Mouse (Mus musculus) left cerebral cortex, adult 18-20 months (tissue): Measurements from ENCODE around the gene Gm34653. TPM values are rescaled to one million over a fixed set of nuclear protein-coding genes. Genes with fewer than 3 reads are reported as not detected.
"Not testable (repeated sequence)": the region's sequence is repeated elsewhere in the genome, so short reads cannot be mapped to it uniquely, and the experiment has no call there.

Source experiments
- DNase-seq, 2 experiments: peaks; one replicate each; pipeline ENCODE4 v3.0.0; 2021 to 2022; ENCODE audit warnings: low spot score in 2 of 2, mixed read lengths in 1 of 2
- long read RNA-seq, 2 experiments: library from polyadenylated mRNA; stranded (forward); transcript quantifications; one replicate each; pipeline ENCODE4 v2.0.0; 2021
- total RNA-seq, 2 experiments: library from RNA; stranded (reverse); gene quantifications; 2 replicates each; pipeline ENCODE4 v1.2.3; 2021

Gene Gm34653
- under 1 TPM in 1 of 2 experiments, not detected in 1; 0.21 TPM for total RNA-seq
- long read RNA-seq, experiment 1: 0 reads
- long read RNA-seq, experiment 2: 0 reads

DNA sequence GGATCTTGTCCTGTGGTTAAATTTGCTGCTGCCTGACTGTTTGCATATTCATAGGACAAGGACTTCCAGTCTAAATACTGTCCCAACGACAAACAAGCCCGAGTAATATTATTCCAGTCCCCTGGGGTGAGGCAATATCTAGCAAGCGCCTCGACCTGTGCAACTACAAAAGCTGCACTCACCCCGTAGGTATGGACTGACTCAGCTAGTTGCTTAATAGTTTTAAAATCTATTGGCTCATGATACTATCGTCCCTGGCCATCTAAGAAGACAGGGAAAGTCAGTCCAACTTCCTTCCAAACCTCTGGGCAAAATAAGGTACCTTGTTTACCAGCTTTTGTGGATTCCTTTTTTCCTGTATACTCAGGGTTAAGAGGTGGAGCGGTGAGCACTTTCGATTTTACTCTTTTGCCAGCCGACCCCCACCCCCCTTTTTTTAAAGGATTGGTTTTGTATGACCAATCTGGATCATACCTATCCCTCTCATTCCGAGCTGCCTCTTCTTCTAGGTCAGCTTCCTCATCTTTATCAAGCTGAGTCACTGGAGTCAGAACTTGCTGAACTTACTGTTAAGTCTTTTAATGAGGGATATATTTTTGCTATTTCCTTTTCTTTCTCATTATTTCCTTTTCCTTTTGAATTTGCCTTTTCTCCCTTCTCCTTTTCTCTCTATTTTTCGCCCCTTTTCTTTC is at the start of gene Gm34653:
Gene Gm34653 (plus strand): TSS at position 242 of the 692 bp plus-strand sequence.
- DNase-seq: not testable (repeated sequence)

DNA sequence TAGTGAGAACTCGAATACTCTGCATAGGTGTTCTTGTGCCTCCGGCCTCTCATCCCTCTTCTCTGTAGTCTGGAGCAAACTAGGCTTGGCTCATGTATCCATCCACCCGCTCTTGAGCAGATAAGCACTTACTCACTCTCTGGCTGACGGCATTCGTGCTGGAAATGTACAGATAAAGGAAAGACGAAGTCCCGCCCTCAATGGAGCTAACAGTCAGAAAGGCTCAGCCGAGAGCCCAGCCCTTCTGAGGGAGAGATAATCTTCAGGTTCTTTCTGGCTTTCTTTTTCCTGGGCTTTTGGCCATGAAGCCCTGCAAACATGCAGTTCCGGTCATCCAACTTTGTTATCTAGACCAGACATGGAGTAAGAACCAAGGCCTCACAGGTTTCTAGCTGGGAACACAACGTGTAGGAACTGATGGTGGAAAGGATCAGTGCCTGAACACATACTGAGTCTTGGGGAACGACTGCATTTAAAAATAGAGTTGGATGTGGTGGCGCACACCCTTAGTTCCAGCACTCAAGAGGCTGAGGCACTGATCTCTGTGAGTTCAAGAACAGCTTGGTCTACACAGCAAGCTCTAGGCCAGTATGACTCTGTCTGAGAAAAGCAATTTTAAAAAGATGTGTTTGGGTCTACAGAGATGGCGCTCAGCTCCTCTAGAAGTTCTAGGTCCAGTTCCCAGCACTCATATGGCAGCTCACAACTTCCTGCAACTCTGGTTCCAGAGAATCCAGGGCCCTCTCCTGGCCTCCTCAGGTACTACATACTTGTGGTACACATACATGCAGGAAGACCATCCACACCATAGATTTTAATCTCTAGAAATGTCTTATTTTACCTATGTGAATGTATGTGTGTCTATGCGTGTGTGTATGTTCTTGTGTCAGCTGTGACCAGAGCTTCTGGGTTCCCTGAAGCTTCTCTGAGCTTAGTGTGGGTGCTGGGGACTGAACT is 49.5 kb upstream of the Gm34653 start:
- DNase-seq: no peak

GRCm38 (mm10) chr2:34784085-34784484 is 48.7 kb upstream of the Gm34653 start:
- DNase-seq: peak; percentile 23 to 34

- no peak for DNase-seq
Observed at GRCm38 (mm10) chr2:34790282-34790681, 42.5 kb upstream of the Gm34653 start.

- DNase-seq: not testable (repeated sequence)
Observed at GRCm38 (mm10) chr2:34792543-34792942, 40.3 kb upstream of the Gm34653 start.

DNA sequence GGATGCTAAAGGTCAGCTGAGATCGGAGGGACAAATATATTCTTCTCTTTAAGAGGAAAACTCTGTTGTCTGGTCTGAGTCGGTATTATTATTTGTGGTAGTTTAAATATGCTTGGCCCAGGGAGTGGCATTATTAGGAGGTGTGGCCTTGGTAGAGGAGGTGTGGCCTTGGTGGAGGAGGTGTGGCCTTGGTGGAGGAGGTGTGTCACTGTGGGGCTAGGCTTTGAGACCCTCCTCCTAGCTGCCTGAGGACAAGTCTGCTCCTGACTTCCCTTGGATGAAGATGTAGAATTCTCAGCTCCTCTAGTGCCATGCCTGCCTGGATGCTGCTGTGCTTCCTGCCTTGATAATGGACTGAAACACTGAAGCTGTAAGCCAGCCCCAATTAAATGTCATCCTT is 38.3 kb upstream of the Gm34653 start:
- no peak for DNase-seq

- DNase-seq: no peak
Observed at GRCm38 (mm10) chr2:34795426-34795825, 37.4 kb upstream of the Gm34653 start.

DNA sequence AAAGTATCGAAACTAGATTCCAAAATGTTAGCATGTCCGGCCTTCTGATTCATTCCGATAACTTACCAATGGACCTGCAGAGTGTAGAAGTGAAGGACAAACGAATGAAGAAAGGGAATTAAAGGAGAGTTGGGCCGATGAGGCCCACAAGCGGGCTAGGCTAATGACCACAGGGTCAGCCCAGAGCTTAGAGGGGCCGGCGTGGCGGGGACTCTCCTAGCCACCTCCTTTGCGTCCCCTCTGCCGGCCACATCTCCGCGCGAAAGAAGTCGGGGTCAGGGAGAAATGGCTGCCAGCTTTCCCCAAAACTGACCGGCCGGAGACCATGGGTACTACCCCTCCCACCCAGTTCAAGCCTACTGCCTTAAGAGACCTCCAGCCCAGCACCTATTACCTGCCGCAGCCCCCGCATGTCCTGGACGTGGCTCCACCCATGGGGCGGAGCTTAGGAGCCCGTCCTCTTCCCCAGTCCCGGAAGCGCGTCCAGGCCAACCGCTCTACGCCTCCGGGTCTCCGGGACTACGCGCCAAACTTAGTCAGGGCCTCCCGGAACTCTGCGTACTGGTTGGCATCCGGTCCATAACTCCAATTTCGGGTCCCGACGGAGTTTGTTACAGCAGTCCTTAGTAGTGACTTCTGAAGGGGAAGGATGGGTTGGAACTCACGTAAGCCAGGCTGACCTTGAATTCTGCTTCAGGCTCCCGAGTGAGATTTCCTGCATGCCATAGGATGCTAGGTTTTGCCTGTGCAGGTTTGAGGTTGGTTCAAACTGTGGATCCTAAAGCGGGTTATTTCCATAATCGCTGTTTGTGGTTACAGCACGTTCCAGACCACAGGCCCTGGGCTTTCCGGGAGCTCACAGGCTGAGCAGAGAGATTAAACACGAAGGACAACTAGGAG is 33.2 kb upstream of the Gm34653 start, which contains the start of gene Rabepk:
Gene Rabepk (minus strand): TSS at position 556 of the 900 bp plus-strand sequence.
- peak; percentile 78 to 81 for DNase-seq

DNA sequence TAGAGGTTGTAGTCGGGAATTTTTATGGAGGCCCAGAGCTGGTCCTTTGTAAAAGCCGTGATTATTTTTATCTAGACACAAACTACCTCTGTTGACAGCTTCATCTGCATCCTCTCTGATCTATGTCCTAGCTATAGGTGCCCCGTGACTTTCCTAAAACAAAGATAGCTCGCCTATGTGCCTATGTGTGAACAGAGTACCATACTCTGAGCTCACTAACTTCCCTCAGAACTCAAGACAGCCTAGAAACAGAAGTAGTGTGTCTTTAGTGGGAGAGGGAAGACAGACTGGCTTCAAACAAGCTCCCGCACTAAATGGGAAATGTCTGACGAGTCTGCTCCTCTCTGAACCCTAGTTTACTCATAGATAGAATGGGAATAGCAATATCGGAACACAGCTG is 32.4 kb upstream of the Gm34653 start:
- DNase-seq: no peak

GRCm38 (mm10) chr2:34801516-34802482 is 31.0 kb upstream of the Gm34653 start:
- DNase-seq: peak; percentile 98

- DNase-seq: not testable (repeated sequence)
Observed at GRCm38 (mm10) chr2:34802565-34803245, 30.1 kb upstream of the Gm34653 start.

DNA sequence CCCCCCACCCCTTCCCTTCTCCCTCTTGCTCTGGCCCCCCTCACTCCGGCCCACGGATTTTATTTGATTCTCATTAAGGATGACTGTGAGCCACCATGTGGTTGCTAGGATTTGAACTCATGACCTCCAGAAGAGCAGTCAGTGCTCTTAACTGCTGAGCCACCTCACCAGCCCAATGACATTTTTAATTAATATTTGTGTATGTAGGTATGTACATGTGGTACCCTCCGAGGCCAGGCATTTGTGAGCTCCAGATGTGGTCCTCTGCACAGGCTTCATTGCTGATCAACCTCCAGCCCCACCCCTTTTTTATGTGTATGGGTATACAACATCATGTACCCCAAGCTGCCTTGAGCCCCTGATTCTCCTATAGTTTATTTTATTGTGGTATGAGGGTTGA is 29.1 kb upstream of the Gm34653 start:
- no peak for DNase-seq

- no peak for DNase-seq
Observed at GRCm38 (mm10) chr2:34804172-34804571, 28.6 kb upstream of the Gm34653 start.

DNA sequence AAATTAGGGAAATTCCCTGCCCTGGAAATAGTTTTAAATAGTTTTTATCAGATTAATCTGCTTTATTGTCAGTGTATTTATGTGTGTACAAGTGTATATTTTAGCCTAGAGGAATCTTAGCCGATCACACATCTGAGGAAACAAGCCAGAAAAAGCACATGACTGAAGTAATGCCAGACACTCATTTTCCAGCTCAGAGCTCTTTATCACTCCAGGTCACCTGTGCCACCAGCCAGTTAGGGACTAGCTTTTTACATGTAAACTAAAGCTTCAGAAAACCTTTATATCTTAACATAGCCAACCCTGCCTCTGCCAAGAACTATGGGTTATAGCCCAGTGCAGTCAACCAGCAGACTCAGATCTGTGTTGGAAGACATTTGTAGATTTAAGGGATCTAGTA is 28.0 kb upstream of the Gm34653 start:
- DNase-seq: no peak

DNA sequence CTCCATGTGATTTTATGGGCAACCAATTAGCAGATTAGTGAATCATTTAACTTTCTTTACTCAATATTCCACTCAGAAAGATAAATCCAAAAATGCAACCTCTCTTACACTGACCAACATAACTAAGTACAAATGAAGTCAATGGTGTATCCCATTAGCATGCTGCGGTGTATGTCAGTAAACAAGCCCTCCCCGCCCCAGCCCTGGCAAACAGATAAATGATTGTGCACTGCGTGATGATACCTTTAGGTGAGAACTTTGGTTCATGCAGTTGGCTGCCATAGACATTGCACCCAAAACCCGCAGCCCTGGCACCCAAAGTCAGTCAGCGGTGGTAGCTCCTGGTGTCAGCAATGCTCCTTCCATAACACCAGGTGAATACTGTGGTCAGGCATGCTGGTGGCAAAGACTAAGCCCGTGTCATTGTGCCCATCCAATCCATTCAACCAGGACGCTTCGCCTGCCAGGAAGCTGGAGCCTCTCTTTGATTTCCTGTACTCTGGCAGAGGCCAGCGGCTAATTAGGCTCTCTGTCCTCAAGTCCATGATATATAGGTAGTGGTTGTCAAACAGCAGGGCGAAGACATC is 27.4 kb upstream of the Gm34653 start:
- no peak for DNase-seq

GRCm38 (mm10) chr2:34808057-34808456 is 24.8 kb upstream of the Gm34653 start:
- no peak for DNase-seq

DNA sequence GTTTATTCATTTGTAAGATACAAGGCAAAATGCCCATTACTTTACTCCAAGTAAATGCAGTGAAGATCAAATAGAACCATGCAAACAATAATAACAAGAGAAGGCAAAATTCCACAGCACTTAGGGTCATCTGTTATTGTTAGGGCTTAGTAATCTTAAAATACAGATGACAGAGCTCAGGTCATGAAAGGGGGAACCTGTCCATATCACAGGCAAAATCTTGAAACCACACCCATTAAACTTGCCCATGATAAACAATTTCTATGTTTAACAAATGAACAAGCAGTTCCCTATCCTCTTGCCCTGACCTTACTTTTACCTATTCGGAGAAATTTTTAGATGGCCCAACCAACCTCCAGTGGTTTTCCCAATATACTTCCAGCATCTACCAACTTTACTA is 23.2 kb upstream of the Gm34653 start:
- DNase-seq: no peak

- no peak for DNase-seq
Observed at GRCm38 (mm10) chr2:34810775-34811174, 22.0 kb upstream of the Gm34653 start.

GRCm38 (mm10) chr2:34812706-34813105 is 20.1 kb upstream of the Gm34653 start:
- no peak for DNase-seq
